Mouse (Mus musculus): ENCODE data around the gene Wwc1. TPM values are rescaled to one million over a fixed set of nuclear protein-coding genes. Genes with fewer than 3 reads are reported as not detected.

The Wwc1 gene
- polyA plus RNA-seq, 2 experiments from 2014 or later, result not detected

DNA sequence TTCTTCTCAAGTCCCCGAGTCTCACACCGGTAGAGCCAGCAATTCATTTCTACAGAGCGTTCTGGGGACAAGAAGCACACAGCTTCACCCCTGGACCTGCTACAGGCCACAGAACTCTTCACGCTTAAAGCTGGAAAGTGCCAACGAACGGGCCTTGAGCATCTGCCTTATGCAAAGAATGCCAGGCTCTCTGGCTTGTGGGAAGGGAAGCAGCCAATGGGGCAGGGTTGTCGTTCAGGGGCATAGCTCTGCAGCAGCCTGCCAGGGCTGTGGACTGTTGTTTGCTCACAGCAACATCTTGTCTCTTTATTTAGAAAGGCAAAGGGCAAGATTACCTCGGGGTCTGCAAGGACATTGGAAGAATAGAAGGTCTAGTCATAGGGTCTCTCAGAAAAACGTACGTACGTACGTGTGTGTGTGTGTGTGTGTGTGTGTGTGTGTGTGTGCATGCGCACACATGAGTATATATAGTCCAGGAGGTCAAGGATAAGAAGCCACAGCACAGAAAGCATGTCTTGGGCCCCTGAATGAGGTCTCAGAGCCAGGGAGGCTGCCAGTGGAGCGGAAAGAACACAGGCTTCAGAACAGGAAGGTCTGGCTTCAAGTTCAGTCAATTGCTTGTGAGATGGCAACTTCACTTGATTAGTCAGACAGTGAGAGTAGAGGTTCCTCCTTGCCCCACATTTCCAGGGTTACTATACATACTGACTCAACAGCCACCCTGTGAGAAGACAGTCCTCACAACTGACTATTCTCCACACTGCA lies 48.0 kb downstream of the Wwc1 start:
- no peak for ATAC-seq

- ATAC-seq, result no peak
These were observed 49.7 kb downstream of the Wwc1 start for GRCm38 (mm10) chr11:35930511-35931060.

GRCm38 (mm10) chr11:35928453-35928852 lies 51.9 kb downstream of the Wwc1 start:
- ATAC-seq, result no peak

GRCm38 (mm10) chr11:35927309-35927708 lies 53.0 kb downstream of the Wwc1 start:
- no peak for ATAC-seq

DNA sequence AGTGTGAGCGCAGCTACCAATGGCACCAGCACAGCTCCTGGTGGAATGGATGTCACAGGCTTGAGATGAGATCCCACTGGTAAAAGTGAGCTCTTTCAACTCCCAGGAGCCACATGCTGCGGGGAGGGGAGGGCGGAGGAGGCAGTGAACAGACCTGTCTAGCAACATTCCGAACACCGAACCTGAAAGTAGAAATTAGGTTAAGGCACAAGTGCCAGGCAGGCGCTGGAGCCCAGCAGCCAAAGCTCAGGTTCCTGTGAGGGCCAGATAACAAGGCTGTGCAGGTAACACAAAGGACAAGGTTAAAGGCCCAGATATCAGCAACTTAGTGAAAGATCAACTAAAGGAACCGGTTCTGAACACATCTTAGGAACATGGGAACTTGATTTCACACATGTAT lies 54.7 kb downstream of the Wwc1 start:
- no peak for ATAC-seq

GRCm38 (mm10) chr11:35922205-35922873 lies 58.0 kb downstream of the Wwc1 start:
- ATAC-seq, result no peak

- no peak for ATAC-seq
These were observed 59.6 kb downstream of the Wwc1 start for GRCm38 (mm10) chr11:35920776-35921175.

DNA sequence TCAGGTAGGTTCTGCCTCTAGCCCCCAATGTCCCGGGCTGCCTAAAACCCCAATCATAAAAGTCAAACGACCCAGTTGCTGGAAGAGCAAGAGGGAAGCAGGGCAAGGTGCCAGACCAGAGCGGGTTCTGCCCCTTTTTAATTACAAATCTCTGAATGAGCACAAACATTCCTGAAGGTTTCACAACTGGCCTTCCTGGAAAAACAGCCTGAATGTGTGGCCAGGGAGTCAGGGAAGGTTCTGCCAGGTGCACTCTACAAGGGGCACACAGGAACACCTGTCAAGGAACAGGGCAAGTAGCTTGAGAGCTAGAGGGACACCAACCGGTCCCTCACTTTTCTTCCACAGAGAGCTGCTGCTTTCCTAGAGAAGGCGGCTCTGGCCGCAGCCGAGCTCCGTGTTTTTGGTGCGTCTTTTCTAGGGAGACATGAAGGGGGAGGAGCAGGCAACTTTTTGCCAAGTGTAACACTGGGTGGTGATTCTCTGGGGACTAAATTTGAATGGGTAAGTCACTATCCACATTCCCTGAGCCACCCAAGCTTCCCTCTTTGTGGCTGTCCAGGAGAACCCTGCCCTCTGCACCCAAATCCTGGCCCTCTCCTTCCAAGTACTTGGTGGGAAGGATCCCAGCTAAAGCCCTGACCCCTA lies 60.3 kb downstream of the Wwc1 start:
- no peak for ATAC-seq

GRCm38 (mm10) chr11:35919383-35919782 lies 60.9 kb downstream of the Wwc1 start:
- no peak for ATAC-seq

DNA sequence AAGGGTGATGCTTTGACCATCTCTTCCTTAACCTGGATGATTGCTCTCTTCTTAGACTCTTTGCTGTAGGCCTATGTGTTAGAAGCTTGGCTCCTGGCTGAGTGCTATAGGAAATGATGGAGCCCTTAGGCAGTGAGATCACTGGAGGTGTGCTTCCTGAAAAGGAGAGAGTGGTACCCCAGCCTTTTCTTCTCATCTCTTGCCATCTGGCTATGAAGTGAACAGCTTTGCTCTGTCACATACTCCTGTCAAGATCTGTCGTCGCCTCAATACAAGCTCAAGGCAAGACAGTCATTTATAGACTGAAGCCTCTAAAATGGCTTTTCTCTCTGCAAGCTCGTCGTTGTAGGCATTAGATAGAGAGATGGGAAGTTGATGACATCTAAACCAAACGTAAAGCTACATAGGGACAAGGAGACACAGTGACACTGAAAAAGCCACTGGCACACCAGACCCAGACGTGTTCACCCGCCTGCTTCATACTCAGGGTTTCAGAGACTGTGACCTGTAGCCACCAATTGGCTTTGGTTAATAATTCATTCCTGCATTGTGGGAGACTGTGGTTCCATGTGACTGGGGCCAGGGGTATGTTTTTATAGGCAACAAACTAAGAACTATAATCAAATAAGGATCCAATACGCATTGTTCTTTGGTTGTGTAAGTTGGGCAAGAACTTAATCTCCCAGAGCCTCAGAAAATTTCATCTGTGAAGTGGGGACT lies 63.7 kb downstream of the Wwc1 start:
- no peak for ATAC-seq

DNA sequence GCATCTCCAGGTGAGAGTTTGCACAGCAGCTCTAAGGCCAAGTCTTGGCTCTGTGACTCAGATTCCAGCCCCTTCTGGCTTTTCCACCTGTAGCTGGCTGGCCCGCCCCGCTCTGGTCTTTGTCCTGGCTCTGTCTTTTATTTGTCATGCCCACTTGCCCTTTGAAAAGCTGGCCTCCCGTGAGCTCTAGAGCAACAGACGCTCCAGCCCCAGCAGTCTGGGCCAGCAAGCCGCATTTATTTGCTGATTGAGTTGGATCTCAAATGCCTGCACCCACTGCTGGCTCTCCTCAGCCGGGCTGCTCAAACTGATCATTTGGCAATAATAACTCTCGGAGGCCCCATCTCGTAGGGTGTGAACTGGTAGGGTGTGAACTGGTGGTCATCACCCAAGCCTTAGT lies 64.8 kb downstream of the Wwc1 start:
- ATAC-seq, result no peak

DNA sequence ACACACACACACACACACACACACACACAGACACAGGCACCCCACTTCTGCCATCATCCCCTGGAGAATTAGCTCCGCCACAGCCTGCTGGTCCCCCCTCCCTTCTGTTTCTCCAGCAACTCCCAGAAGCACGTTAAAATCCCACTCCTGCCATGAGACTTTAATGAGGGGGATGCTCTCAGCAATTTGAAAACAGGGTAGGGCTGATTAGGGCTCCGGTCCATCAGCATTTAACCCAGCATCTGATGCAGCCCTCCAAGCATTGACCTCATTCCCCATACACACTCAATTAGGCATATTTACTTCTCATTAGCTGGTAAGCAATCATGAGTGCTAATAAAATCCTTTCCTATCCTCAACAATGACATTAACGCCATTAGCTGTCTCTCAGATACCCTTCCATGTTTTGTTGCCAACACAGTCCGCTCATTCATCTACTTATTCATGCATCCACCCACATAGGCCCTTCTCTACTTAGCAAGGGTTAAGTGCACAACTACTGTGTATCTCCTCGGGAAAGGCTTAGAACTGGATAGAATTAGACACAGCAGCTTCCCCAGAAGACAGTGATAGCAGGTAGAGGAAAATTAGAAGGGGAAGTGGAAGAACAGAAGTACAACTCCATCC lies 66.8 kb downstream of the Wwc1 start:
- no peak for ATAC-seq

DNA sequence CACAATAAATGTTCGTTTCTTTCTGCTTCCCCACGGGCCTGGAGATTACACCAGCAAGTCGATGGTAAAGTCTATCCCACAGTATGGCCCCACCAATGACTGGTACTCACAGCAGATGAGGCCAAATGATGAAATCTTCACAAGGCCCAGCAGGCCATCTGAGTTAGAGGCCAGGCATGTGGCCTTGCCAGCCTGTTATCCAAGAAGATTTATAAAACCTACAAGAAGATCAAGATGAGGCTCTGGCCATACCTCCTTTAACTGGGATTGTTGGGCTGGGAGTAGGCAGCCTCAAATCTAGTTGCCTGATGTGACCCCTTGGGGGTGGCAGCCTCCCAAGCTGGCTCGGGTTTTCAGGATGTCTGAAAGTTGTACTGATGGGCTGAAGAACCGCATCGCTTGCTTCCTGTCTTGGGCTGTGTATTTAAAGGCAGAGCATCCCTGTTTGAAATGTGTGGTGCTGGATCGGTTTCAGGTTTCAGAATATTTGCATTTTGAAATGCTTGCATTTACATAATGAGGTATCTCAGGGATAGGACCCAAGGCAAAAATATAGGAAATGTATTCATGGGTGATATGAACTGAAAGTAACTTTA lies 75.3 kb downstream of the Wwc1 start:
- ATAC-seq, result no peak

DNA sequence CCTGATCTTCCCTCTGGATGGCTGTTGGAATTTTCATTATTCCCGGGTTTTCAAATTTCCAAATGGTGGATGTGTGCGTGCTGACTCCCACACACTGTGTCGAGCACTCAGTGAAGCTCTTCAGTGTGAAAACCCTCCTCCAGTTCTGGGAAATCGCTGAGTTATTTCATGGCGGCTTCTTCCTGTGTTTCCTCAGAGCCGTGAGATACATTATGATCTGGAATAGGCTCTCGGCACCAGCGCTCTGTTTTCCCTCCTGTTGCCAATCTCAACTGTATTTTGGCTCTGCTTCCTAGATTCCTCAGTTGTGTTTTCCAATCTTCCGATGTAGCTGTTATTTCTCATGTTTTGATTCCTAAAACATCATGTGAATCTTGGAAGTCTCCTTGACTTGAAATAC lies 77.2 kb downstream of the Wwc1 start:
- no peak for ATAC-seq

GRCm38 (mm10) chr11:35899946-35900345 lies 80.4 kb downstream of the Wwc1 start:
- no peak for ATAC-seq

DNA sequence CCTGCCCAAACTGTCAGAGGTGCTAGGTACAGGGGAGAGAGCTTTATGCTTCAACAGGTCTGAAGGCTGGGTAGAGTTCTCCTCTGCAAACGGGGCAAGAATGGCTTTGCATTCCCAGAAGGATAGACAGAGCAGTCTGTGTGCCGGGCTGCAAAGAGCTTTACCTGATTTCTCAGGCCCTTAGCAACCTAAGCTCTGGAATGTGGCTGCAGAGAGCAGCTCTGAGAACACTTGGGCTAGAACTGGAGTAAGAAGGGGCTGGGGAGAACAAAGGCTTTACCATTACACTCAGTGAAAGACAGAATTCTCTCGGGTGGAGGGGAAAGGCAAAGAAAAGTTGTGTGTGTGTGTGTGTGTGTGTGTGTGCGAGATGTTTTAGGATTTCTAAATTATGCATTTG lies 86.9 kb downstream of the Wwc1 start:
- ATAC-seq, result no peak

DNA sequence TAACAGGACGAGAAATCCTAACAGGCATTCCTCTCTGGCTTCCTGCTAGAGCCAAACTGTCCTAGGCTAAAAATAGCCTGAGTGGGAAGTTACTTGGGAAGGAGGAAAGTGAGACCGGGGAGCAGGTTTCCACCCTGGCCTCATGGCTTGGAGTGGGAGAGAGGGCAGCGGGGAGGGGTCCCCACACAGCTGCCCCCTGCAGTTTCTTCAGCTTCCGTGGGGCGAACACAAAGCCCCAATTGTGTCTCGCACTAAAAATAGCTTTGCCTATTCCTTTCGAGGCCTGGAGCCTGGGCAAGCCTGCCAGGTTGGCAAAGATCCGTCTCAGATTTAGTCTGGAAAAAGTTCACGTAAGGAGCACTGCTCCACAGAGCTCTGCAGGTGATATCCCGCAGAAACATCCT lies 87.3 kb downstream of the Wwc1 start:
- no peak for ATAC-seq

DNA sequence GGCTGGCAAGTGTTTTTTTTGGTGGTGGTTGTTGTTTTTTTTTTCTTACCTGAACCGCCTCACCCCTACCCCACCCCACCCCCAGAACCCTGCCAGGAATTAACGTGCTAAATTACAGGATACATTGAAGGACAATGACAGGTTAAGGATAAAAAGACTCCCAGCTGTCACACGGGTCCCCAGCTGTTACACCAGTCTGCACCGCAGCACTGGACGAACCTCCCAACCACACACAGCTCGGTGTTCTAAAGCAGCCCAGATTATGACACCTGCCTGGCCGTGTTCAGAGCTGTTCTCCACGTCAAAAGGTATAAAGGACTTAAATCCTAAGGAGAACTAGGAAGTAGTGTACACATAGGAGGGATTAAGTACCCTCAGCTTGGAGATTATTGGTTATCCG lies 88.0 kb downstream of the Wwc1 start:
- ATAC-seq, result no peak

DNA sequence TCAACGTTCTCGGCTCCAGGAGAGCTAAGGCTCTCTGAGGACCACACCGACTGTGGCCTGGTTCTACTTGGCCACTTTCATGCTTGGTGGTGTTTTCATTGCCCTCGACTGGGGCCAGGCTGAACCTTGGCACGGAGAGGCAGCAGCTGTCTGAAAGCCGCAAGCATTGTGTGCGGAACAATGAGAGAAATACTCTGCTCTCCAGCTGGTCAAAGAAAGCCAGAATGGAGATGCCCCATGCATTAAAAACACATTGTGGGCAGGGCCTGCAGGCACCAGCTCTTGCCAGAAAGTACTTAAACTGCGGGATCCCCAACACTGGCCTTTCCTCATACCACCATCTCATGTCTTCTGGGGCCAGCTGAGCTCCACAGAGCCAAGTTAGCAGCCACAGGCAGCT lies 91.5 kb downstream of the Wwc1 start:
- no peak for ATAC-seq

- ATAC-seq, result no peak
These were observed 97.5 kb downstream of the Wwc1 start for GRCm38 (mm10) chr11:35882777-35883176.

DNA sequence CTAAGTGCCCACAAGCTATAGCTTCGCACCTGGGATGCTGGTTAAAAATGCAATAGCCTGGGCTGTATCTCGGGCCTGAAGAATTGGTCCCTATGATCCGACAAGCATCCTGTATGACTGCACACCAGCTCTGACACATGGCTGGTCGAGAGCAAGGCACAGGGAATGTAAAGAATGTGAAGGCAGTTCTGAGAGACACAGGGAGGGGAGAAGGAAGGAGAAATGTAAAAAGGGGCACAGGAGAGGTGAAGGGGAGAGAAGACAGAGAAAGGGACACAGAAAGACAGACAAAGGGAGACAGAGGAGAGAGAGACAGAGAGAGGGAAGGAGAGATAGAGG lies 101.8 kb downstream of the Wwc1 start:
- no peak for ATAC-seq

All from activated CD4-positive, CD25-positive, alpha-beta regulatory T cell, adult 4 months (primary cell).